In genomic region chr1:92676676-92676975, GRCm38 (mm10) we compare ENCODE assay signal across 31 mouse cellular contexts. TPM values are rescaled to one million over a fixed set of nuclear protein-coding genes. Genes with fewer than 3 reads are reported as not detected.
DNase-seq lines count a peak whose midpoint lies in the region; ATAC-seq and TF ChIP-seq lines count a peak whose summit lies in the region.
"Had no signal": no experiment of that assay in that cellular context is flagged by ENCODE, and none has a peak within 500 bp of the region (broad histone marks: within the 10 kb centered on the region; RNA-seq: fewer than 3 reads in every experiment).

No protein-coding gene starts in this region.

- H3K79me2 ChIP-seq in myocyte (ENCODE audit: control insufficient read depth, insufficient read depth) = no peaks in the 10 kb centered on the region

- peak; percentile 35; the same call in 1 of the 2 replicates for ATAC-seq in embryonic facial prominence, embryonic 14.5 days (ENCODE audit: low read depth)
- peak; percentile 68 for ATAC-seq in limb, embryonic 14.5 days (ENCODE audit: low FRiP score, low read depth)
- ATAC-seq: forebrain, embryonic 14.5 days; hindbrain, embryonic 16.5 days; intestine, embryonic 15.5 days; Patski had no signal

- no peak overlapping the region for H3ac ChIP-seq in myocyte (ENCODE audit: control insufficient read depth, insufficient read length)

- no peak overlapping the region for H3K4me2 ChIP-seq in embryonic facial prominence, embryonic 14.5 days (ENCODE audit: low read depth, low read length)
- H3K4me2 ChIP-seq in limb, embryonic 14.5 days (replicated peaks; ENCODE audit: low read depth, low read length, severe bottlenecking) = no peak overlapping the region
- peak overlapping the region; percentile 65 for H3K4me2 ChIP-seq in myocyte (ENCODE audit: low read depth)
- H3K4me2 ChIP-seq: heart, embryonic 11.5 days; intestine, embryonic 15.5 days; limb, embryonic 12.5 days; liver, embryonic 11.5 days had no signal

- H3K36me3 ChIP-seq in embryonic facial prominence, embryonic 14.5 days (ENCODE audit: control insufficient read depth, insufficient read depth, low read length) = no peaks in the 10 kb centered on the region
- H3K36me3 ChIP-seq in embryonic facial prominence, embryonic 10.5 days (replicated peaks) = no peaks in the 10 kb centered on the region
- no peaks in the 10 kb centered on the region for H3K36me3 ChIP-seq in limb, embryonic 14.5 days (ENCODE audit: control insufficient read depth, insufficient read depth, low read length)
- no peaks in the 10 kb centered on the region for H3K36me3 ChIP-seq in limb, embryonic 10.5 days
- H3K36me3 ChIP-seq in myocyte (ENCODE audit: control insufficient read depth, insufficient read depth) = no peaks in the 10 kb centered on the region
- H3K36me3 ChIP-seq: hindbrain, embryonic 10.5 days; intestine, embryonic 15.5 days; limb, embryonic 12.5 days had no signal

- no peak overlapping the region for H3K27ac ChIP-seq in embryonic facial prominence, embryonic 14.5 days (replicated peaks; ENCODE audit: low read depth, low read length)
- no peak overlapping the region for H3K27ac ChIP-seq in embryonic facial prominence, embryonic 10.5 days (replicated peaks)
- no peak overlapping the region for H3K27ac ChIP-seq in limb, embryonic 14.5 days (replicated peaks; ENCODE audit: low read depth, low read length)
- H3K27ac ChIP-seq in limb, embryonic 10.5 days = no peak overlapping the region
- H3K27ac ChIP-seq: hindbrain, embryonic 10.5 days; intestine, embryonic 15.5 days; limb, embryonic 12.5 days; stomach, postnatal 0 days had no signal

- WGBS in embryonic facial prominence, embryonic 14.5 days = 74% methylated on average over 3 of the region's 3 CpGs
- WGBS in embryonic facial prominence, embryonic 10.5 days = 89% methylated on average over 3 of the region's 3 CpGs
- WGBS in limb, embryonic 14.5 days = 72% methylated on average over 3 of the region's 3 CpGs
- WGBS in limb, embryonic 10.5 days = 87% methylated on average over 3 of the region's 3 CpGs

- H3K9ac ChIP-seq in embryonic facial prominence, embryonic 14.5 days (ENCODE audit: low read depth, low read length) = no peak overlapping the region
- H3K9ac ChIP-seq in limb, embryonic 14.5 days (ENCODE audit: low read depth, low read length, severe bottlenecking) = no peak overlapping the region
- H3K9ac ChIP-seq: intestine, embryonic 15.5 days; limb, embryonic 12.5 days had no signal

- no peak for TF ChIP-seq POLR2A in limb, embryonic 14.5 days (IDR thresholded peaks at IDR 0.05; ENCODE audit: borderline replicate concordance, extremely low read depth, insufficient read depth, insufficient read length)
- no peak for TF ChIP-seq POLR2A in myocyte (IDR thresholded peaks at IDR 0.05; ENCODE audit: insufficient read length, low read depth)

- H3K4me3 ChIP-seq in embryonic facial prominence, embryonic 14.5 days (ENCODE audit: low read depth, low read length) = no peak overlapping the region
- H3K4me3 ChIP-seq in embryonic facial prominence, embryonic 10.5 days = no peak overlapping the region
- no peak overlapping the region for H3K4me3 ChIP-seq in limb, embryonic 14.5 days (replicated peaks; ENCODE audit: low read length)
- H3K4me3 ChIP-seq in limb, embryonic 10.5 days = no peak overlapping the region
- no peak overlapping the region for H3K4me3 ChIP-seq in myocyte
- H3K4me3 ChIP-seq: hindbrain, embryonic 10.5 days; intestine, embryonic 15.5 days; limb, embryonic 12.5 days; megakaryocyte, embryonic 14.5 days had no signal

- DNase-seq in embryonic facial prominence, embryonic 14.5 days (ENCODE audit: low spot score) = peak; percentile 22
- no peak for DNase-seq in embryonic facial prominence, embryonic 10.5 days (ENCODE audit: low spot score)
- no peak for DNase-seq in limb, embryonic 14.5 days (ENCODE audit: low spot score)
- DNase-seq in limb, embryonic 10.5 days (ENCODE audit: low spot score) = no peak
- DNase-seq in lung, postnatal 10 days = peak; percentile 30
- no peak for DNase-seq in lung, postnatal 14 days
- DNase-seq in right cerebral cortex, postnatal 14 days = no peak
- DNase-seq: adrenal gland, postnatal 10 days; cerebellum, adult 11 months; cerebellum, adult 9-10 months; gastrocnemius, postnatal 14 days; heart, adult 11 months; kidney, adult 9 months; kidney, postnatal 14 days; midbrain, embryonic 14.5 days; thymus, adult 18-20 months; thymus, postnatal 25 days had no signal

- no peaks in the 10 kb centered on the region for H3K9me3 ChIP-seq in embryonic facial prominence, embryonic 14.5 days (ENCODE audit: control insufficient read depth, low read length)
- no peaks in the 10 kb centered on the region for H3K9me3 ChIP-seq in embryonic facial prominence, embryonic 10.5 days
- H3K9me3 ChIP-seq in limb, embryonic 14.5 days (ENCODE audit: control insufficient read depth, low read length) = no peaks in the 10 kb centered on the region
- no peaks in the 10 kb centered on the region for H3K9me3 ChIP-seq in limb, embryonic 10.5 days (replicated peaks)
- H3K9me3 ChIP-seq: hindbrain, embryonic 10.5 days; intestine, embryonic 15.5 days; limb, embryonic 12.5 days; megakaryocyte, embryonic 14.5 days had no signal

- no peaks in the 10 kb centered on the region for H3K4me1 ChIP-seq in embryonic facial prominence, embryonic 14.5 days (ENCODE audit: control insufficient read depth, insufficient read depth, low read length)
- peaks cover 14% of the 10 kb centered on the region for H3K4me1 ChIP-seq in embryonic facial prominence, embryonic 10.5 days
- H3K4me1 ChIP-seq in limb, embryonic 14.5 days (ENCODE audit: control insufficient read depth, insufficient read depth, low read length) = no peaks in the 10 kb centered on the region; the same call in 1 of the 2 replicates
- peaks cover 24% of the 10 kb centered on the region for H3K4me1 ChIP-seq in limb, embryonic 10.5 days
- H3K4me1 ChIP-seq: intestine, embryonic 15.5 days had no signal

- no peaks in the 10 kb centered on the region for H3K27me3 ChIP-seq in embryonic facial prominence, embryonic 14.5 days (replicated peaks; ENCODE audit: control insufficient read depth, insufficient read depth, low read length)
- H3K27me3 ChIP-seq in embryonic facial prominence, embryonic 10.5 days (replicated peaks; ENCODE audit: low read depth, poor library complexity, severe bottlenecking) = peaks cover 6% of the 10 kb centered on the region; the same call in 1 of the 2 replicates
- no peaks in the 10 kb centered on the region for H3K27me3 ChIP-seq in limb, embryonic 14.5 days (ENCODE audit: control insufficient read depth, insufficient read depth, low read length)
- no peaks in the 10 kb centered on the region for H3K27me3 ChIP-seq in limb, embryonic 10.5 days (ENCODE audit: low read depth, poor library complexity, severe bottlenecking)
- no peaks in the 10 kb centered on the region for H3K27me3 ChIP-seq in myocyte (ENCODE audit: control insufficient read depth, insufficient read depth, insufficient read length)
- H3K27me3 ChIP-seq: intestine, embryonic 15.5 days had no signal

TF ChIP-seq in myocyte, 11 proteins besides CTCF, POLR2A, EP300 and RAD21:
- TF ChIP-seq REST (IDR thresholded peaks at IDR 0.05; ENCODE audit: insufficient read depth, insufficient read length) = no peak
- no peak for TF ChIP-seq MAX (IDR thresholded peaks at IDR 0.05; ENCODE audit: low read depth)
- TF ChIP-seq CEBPB (IDR thresholded peaks at IDR 0.05; ENCODE audit: insufficient read depth, poor library complexity, severe bottlenecking) = no peak
- peak; percentile 49 for TF ChIP-seq USF1 (IDR thresholded peaks at IDR 0.05; ENCODE audit: low read depth)
- no peak for TF ChIP-seq TCF12 (IDR thresholded peaks at IDR 0.05; ENCODE audit: insufficient read depth, poor library complexity, severe bottlenecking)

RNA-seq across cellular contexts. Expression of gene Otos, which starts 28.0 kb away (rescaled TPM):
- polyA plus RNA-seq in embryonic facial prominence, embryonic 14.5 days (2014; fragmentation: Nextera tagmentation; extraction: Ambion mirVana) = 0.12 and 0.51 TPM in 2 replicates
- 0.05 TPM in 1 of 2 replicates, not detected in the other for polyA plus RNA-seq in embryonic facial prominence, embryonic 10.5 days (2016; fragmentation: Nextera tagmentation; extraction: Ambion mirVana)
- 0.19 TPM in 1 of 2 replicates, not detected in the other for polyA plus RNA-seq in limb, embryonic 14.5 days (2012; rRNA removed)
- polyA plus RNA-seq in limb, embryonic 14.5 days (2014; fragmentation: Nextera tagmentation; extraction: Ambion mirVana) = not detected in 2 replicates
- 0.15 TPM in 1 of 2 replicates, not detected in the other for polyA plus RNA-seq in limb, embryonic 10.5 days (2016; fragmentation: Nextera tagmentation; extraction: Ambion mirVana)
- polyA plus RNA-seq in myocyte (2012; fragmentation: generic; extraction: Trizol) = 1.2 TPM
- polyA plus RNA-seq: forebrain, embryonic 14.5 days; heart, embryonic 11.5 days; limb, embryonic 12.5 days; liver, embryonic 11.5 days had no signal

RNA-seq across cellular contexts. Expression of gene Cops9, which starts 34.8 kb away (rescaled TPM):
- 425 and 478 TPM in 2 replicates for polyA plus RNA-seq in embryonic facial prominence, embryonic 14.5 days (2014; fragmentation: Nextera tagmentation; extraction: Ambion mirVana)
- polyA plus RNA-seq in embryonic facial prominence, embryonic 10.5 days (2016; fragmentation: Nextera tagmentation; extraction: Ambion mirVana) = 341 and 342 TPM in 2 replicates
- 204 and 208 TPM in 2 replicates for polyA plus RNA-seq in limb, embryonic 14.5 days (2012; rRNA removed)
- polyA plus RNA-seq in limb, embryonic 14.5 days (2014; fragmentation: Nextera tagmentation; extraction: Ambion mirVana) = 403 and 441 TPM in 2 replicates
- polyA plus RNA-seq in limb, embryonic 10.5 days (2016; fragmentation: Nextera tagmentation; extraction: Ambion mirVana) = 327 and 345 TPM in 2 replicates
- polyA plus RNA-seq in myocyte (2012; fragmentation: generic; extraction: Trizol) = 507 TPM

RNA-seq across cellular contexts. Expression of gene Olfr12, which starts 59.0 kb away (rescaled TPM):
- 0.07 TPM in 1 of 2 replicates, not detected in the other for polyA plus RNA-seq in embryonic facial prominence, embryonic 14.5 days (2014; fragmentation: Nextera tagmentation; extraction: Ambion mirVana)
- polyA plus RNA-seq in embryonic facial prominence, embryonic 10.5 days (2016; fragmentation: Nextera tagmentation; extraction: Ambion mirVana) = not detected in 2 replicates
- polyA plus RNA-seq in limb, embryonic 14.5 days (2012; rRNA removed) = not detected in 2 replicates
- polyA plus RNA-seq in limb, embryonic 14.5 days (2014; fragmentation: Nextera tagmentation; extraction: Ambion mirVana) = not detected in 2 replicates
- not detected in 2 replicates for polyA plus RNA-seq in limb, embryonic 10.5 days (2016; fragmentation: Nextera tagmentation; extraction: Ambion mirVana)
- polyA plus RNA-seq in myocyte (2012; fragmentation: generic; extraction: Trizol) = not detected
- polyA plus RNA-seq: forebrain, embryonic 14.5 days; heart, embryonic 11.5 days; hindbrain, embryonic 16.5 days; intestine, embryonic 15.5 days; limb, embryonic 12.5 days; liver, embryonic 11.5 days; liver, embryonic 16.5 days; midbrain, embryonic 14.5 days; neural tube, embryonic 11.5 days; Patski; spleen, adult 2 months; stomach, postnatal 0 days had no signal

Comparison
In these comparisons a context has a peak if more than half of its experiments do, and no peak if none do; other contexts are left out.
1. DNase-seq: peak in embryonic facial prominence, embryonic 14.5 days (single experiment) and lung, postnatal 10 days (single experiment); none in embryonic facial prominence, embryonic 10.5 days (single experiment), limb, embryonic 14.5 days (single experiment), limb, embryonic 10.5 days (single experiment), lung, postnatal 14 days (single experiment) and right cerebral cortex, postnatal 14 days (single experiment).